Mouse (Mus musculus): ENCODE data around the gene E130116L18Rik. TPM values are rescaled to one million over a fixed set of nuclear protein-coding genes. Genes with fewer than 3 reads are reported as not detected.
"Not testable (repeated sequence)": the region's sequence is repeated elsewhere in the genome, so short reads cannot be mapped to it uniquely, and the experiment has no call there.

The E130116L18Rik gene
- not detected for total RNA-seq (2021)
- long read RNA-seq, experiment 1 = 0 reads
- long read RNA-seq, experiment 2 = 0 reads

DNA sequence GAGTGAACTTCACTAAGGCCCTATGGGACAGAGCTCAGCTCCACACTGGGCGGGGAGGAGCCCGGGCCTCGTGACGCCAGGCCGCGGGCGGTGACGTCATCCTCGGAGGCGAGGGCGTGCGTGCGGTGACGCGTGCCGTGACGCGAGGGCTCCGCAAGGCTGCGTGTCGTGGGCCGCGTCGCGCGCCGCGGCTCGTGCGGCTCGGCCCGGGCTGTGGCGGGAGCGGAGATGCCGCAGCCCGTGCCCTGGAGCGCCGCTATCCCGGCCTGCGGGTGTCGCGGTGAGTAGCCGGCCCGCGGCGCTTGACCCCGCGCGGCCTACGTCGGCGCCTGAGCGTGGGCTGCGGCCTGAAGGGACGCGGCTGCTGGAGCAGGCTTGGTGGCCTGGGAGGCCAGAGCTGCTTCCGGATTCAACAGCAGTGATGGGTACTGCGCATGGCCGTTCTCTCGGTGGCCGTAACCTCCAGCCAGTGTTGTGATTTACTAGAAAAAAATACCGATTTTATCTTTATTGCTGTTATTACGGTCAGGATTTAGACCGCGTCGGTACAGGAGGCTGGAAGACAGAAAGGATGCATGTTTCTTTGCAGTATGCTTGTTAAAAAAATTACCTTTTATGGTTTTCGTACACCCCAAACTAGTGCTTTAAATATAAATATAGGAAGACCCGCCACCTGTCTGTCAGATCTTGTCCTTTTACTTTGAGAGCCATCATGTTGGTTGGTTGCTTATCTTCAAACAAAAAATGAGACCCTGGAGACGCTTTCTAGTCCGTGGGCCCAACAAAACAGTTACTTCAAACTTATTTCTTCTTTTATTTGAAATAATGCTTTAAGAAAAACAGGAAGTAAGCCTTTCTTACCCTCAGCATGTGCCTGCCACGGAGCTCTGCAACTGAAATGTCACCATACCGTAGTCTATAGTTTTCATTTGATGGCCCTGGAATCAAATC is at the start of gene E130116L18Rik:
Gene E130116L18Rik (minus strand): TSS at position 402 of the 951 bp plus-strand sequence.
- intact Hi-C loops (cut with DNase I) = no loop called here
- DNase-seq = peak; percentile 76

DNA sequence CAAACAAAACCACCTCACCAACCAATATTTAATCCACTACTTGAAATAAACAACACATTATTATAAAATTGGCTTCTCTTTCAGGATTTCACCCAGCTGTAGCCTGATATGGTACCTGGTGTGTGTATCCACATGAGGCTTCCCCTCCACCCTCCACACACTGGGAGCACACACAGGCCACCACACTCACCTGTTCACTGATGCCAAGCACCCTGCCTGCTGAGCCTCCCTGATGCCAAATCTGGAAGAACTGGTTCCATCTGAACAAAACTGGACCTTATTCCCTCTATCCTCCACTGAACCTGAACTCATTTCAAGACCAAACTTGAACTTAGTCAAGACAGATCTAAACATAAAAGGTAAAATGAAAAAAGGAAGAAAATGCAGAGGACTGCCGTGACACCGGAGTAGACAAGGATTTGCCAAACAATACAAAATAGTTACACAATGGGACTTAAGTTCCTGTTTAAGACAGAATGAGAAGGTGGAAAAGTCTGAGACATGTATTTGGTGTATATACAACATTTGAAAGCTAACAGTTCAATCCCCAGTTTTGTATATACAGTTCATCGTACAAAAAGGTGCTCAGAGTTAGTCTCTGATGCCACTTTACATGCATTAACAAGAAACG is 45.4 kb upstream of the E130116L18Rik start:
- intact Hi-C loops (cut with DNase I) = no loop called here
- DNase-seq = no peak

DNA sequence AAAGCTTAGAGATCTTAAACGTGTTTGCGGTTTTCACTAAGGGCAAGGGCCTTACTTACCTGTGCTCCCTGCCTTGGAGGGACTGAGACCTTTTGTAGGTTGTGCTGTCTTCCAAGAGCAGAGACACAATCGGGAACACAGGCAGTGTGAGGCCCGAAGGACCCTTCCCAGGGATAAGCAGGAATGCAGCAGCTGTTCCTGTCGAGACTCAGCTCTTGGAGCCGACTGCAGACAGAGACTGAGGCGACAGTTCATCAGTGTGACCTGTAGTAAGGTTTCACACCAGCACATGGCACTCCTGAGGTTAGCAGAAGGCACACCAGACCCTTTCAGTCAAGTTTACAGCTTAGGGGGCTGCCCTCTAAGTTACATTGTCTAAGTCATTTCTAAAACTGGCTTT is 39.3 kb upstream of the E130116L18Rik start:
- DNase-seq = no peak
- intact Hi-C loops (cut with DNase I) = no loop called here

DNA sequence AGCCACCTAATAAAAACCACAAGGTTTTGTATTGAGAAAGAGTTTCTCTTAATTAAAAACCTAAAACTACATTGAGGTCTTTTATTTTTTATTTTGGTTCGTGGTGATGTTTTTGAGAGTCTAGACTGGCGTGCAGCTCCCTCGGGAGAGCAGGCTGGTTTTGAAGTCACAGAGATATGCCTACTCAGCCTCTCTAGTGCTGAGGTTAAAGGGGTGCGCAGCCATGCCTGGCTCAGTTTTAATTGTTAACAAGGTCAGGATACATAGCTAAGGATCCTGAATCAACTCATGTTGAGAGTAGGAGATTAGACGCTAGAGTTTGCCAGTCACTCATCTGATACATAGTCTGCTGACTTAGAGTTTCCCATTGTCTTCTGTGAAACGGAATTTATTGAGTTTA is 38.5 kb upstream of the E130116L18Rik start:
- DNase-seq = no peak
- intact Hi-C loops (cut with DNase I) = no loop called here

DNA sequence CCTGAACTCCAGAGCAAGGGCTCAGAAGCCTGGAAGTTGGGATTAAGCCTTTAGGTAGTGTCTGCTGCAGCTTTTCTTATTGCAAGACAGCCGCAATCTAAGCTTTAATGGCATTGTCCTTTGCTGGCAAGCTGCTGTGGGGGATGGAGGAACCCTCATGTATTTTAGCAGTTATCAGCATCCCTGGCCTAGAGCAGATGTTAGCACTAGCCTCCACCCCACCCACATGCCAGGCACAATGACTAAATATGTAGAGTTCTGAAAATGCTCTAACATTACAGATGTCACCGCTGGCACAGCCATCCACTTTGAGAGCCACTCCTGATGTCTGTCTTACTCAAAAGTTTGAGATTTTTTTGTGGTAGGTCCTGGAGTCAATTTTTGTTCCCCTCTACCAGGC is 33.7 kb upstream of the E130116L18Rik start:
- intact Hi-C loops (cut with DNase I) = no loop called here
- DNase-seq = no peak

DNA sequence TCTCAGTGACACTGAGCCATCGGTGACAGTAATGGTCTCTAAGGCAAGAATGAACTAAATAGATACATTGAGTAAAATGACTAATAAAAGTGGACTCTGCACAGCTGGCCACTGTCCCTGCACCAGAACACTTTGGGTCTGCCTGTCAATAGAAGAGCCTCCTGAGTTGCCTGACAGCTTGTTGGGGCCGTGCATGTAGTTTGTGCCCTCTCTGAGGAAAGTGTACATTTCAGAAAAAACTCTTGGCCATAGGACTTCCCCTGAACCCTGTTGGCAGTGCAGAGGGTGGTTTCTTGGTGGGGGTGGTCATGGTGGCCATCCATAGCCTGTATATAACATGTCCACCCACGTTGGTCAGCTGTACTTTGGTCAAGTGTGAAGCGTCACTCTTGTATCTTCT is 31.5 kb upstream of the E130116L18Rik start:
- intact Hi-C loops (cut with DNase I) = no loop called here
- DNase-seq = no peak

DNA sequence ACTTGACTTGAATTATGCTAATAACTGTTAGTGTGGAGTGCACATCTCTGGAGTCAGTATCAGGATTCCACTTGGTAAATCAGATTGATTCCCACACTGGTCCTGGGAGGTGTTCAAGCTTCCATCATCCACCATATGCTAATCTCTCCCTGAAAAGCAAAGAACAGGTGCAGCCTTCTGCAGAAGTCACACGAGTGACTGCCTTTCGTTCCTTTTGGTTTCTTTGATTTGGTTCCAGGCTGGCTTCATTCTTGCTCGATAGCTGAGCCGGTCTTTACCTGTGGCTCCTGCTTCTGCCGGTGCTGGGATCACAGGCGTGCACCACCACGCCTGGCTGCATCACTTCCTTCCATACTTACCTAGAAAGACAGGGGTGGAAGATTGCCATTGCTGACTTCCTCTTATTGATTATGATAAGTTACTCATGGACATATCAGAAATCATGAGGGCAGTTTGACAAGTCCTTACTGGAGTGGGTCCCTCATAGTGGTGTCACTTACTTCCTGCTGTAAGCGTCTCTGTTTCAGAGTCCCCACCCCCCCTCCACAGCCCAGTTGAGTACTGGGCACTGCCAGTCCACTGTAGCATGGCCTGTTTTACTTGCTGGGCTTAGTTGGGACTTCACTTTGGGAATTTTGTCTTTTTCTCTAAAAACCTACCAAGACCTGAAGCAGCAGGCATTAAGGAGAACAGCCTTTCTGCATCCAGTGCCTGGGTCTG is 30.0 kb upstream of the E130116L18Rik start:
- intact Hi-C loops (cut with DNase I) = no loop called here
- DNase-seq = no peak

DNA sequence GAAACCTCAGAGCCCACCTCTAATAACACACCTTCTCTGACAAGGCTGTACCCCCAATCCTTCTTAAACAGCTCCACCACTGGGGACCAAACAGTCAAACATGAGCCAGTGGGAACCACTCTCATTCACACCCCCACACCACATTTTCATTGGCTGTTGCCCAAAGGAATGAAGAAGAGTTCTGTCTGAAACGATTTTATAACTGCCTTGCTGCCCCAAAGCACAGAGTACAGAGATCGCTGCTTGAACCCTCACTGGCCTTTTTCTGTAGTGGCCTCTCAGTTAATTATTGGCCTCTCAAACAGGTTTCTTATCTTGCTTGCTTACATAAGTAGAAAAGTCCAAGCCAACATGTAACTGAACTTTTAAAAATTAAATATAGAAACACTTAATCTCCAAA is 29.5 kb upstream of the E130116L18Rik start:
- no peak for DNase-seq
- intact Hi-C loops (cut with DNase I) = no loop called here

DNA sequence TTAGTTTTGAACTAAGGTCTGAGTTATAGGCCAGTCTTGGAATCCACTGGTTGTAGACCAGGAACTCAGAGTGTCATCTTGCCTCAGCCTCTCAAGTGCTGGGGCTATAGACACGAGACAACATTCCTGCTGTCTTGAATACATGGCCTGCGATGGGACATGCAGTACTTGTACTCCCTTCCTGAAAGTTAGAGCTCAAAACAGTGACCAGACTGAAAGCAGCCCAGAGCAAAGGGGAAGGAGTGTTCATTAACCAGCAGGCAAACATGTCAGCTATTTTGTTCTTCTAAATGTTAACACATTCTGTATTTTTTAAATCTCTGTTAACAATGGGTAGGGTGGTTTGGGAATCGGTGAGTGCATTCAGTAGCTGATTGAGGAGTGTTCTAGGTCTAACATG is 24.1 kb upstream of the E130116L18Rik start:
- intact Hi-C loops (cut with DNase I) = no loop called here
- DNase-seq = no peak

DNA sequence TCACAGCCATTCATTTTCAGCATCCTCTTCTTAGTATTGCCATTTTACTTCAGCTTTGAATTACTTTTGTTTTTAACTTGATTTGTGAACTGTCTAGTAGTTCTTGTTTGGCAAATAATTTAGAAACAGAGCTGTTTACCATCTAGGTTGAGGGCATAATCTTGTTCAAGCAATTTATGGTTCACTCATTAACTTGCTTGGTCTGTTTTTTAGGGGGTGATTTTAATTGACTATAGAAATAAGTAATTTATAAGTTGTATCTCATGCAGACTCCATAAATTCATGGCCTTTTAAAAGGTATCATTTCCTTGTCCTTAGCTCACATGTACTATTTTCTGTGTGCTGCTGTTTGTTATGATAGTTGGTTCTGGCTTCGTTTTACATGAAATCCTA is 23.5 kb upstream of the E130116L18Rik start:
- DNase-seq = no peak
- intact Hi-C loops (cut with DNase I) = no loop called here

DNA sequence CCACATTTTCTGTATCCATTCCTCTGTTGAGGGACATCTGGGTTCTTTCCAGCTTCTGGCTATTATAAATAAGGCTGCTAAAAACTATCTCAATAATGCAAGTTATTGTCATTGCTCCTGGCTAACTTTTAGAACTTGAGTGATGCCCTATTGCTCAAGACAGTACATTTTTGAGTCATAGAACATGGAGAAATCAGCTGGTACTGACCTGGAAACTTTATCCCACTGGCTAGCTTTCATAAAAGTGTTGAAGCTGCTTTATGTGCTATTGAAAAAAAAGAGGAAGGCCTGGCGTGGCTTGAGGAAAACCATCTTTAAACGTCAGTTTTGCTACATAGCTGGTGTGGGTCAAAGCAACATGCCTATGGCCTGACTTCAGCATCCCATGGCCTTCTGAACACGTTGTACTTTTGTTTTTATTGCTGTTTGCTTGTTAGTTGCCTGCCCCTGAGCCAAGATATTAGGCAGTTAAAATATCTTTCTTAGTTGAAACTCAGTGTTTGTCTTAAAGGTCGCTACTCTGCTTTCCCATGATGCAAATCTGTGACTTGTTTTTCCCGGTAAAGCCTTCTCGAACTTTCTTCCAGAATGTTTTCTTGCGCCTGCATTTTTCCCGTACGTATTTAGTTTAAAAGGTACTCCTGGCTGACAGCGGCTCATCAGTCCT is 23.0 kb upstream of the E130116L18Rik start:
- intact Hi-C loops (cut with DNase I) = no loop called here
- no peak for DNase-seq

DNA sequence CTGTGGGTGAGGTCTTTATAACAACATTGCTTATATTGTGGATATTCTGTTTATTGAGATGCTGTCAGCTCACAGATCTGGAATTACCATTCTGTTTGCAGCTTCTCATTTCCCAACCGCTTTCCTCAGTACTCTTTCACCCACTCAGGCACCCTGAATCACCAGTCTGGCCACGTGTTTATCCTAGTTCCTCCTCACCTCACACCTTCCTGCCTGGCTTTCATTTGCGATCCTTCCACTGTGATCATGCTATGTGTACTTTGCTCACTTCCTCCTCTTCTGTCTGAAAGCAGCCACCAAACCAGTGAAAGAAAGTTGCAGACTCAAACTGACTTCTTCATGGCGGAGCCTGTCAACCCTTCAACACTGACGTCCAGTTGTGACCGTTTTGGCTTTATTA is 20.1 kb upstream of the E130116L18Rik start:
- no peak for DNase-seq
- intact Hi-C loops (cut with DNase I) = no loop called here

DNA sequence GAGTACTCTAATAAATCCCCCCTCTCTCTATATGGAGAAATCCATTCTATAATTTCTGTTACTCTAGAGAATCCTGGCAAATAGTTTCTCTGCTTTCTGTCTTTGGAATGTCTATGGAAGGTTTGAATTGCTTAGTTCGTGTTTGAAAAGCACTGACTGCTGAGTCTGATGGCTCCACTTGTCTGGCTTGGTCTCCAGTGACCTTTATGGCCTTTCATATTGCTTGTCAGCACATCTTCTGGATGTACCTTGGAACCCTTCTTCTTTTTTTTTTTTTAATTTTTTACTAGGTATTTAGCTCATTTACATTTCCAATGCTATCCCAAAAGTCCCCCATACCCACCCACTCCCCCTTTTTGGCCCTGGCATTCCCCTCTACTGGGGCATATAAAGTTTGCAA is 1.4 kb upstream of the E130116L18Rik start:
- DNase-seq; intact Hi-C loops (cut with DNase I): not testable (repeated sequence)

DNA sequence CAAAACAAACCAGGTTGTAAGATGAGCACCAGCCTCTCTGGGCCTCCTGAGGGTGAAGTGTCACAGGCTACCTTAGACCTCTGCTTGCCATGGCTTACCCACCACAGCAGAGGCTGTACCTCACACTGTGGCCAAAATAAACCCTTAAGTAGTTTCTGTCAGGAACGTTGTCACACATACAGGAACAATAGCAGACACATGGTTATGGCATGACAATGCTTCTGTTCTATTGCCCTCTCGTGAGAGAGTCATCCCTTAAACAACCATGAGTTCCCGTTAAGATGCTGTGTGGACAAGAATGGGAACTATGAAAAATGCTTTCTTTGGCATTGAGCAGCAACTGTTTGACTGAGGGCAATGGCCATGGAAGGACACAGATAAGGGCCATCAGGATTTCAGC is 1.3 kb downstream of the E130116L18Rik start, which contains the start of gene Galnt11:
Gene Galnt11 (plus strand): TSS at position 301 of the 400 bp plus-strand sequence.
- intact Hi-C loops (cut with DNase I) = no loop called here
- DNase-seq = no peak

DNA sequence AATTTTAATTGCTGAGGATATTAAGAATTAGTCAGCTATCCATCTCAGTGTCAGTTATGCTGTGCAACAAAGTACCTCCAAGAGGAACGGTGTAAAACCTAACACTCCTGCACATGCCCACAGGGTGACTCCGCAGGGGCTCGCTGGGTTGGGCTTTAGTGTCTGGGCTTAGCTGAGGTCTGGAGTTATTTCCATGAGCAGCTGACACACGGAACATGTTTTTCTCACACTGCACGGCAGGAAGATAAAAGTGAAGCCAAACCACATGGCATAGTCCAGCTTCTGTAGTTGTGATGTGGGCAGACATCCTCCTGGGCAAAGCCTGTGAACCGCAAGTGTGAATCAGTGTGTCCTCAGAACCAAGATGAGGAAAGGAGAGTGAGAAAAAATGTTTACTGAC is 7.9 kb downstream of the E130116L18Rik start:
- DNase-seq = no peak
- intact Hi-C loops (cut with DNase I) = no loop called here

DNA sequence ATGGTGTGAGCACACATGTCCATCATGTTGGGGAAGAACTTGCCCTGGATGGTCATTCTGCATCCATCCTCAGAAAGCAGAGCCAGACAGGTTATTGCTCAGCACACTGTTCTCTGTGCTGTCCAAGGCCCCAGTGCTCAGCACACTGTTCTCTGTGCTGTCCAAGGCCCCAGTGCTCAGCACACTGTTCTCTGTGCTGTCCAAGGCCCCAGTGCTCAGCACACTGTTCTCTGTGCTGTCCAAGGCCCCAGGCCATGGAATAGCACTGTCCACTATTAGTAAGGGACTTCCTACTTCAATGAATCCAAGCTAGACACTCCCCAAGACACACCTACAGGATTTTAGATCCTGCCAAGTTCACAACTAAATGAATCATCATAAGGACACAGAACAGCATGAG is 9.7 kb downstream of the E130116L18Rik start:
- DNase-seq; intact Hi-C loops (cut with DNase I): not testable (repeated sequence)

DNA sequence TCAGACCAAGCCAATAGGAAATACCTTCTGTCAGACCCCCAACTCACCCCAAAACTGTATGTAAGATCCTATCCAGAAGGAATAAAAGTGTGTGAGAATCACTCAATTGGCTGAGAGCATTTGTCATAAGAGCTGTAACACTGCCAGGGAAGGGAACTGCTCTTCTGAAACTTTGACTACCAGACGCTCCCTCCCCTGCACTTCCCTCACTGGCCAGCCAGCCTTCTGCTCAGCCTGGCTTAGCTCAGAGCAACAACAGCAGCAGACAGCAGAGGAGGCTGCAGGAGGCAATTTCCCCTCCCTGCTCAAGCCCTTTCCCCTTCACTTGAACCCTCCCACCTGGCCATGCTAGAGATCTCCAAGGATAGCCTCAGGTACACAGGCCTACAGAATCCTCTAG is 11.1 kb downstream of the E130116L18Rik start:
- intact Hi-C loops (cut with DNase I) = no loop called here
- no peak for DNase-seq

DNA sequence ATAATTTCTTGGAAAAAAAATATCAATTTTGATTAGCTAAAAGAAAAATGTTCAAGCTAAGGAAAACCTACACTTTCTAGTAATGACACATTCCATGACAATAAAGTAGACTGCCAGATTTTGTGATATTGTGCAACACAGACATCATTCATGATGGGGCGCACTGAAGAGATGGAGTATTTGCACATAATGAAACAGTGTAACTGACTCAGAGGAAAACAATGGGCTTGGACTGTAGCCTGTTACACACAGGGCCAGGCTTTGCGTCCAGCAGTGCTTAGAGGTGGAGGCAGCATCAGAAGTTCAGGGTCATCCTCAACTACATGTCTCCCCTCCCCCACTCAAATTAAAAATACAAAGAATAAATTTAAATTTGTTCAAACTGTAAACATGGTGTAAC is 32.4 kb downstream of the E130116L18Rik start:
- intact Hi-C loops (cut with DNase I) = no loop called here
- no peak for DNase-seq

DNA sequence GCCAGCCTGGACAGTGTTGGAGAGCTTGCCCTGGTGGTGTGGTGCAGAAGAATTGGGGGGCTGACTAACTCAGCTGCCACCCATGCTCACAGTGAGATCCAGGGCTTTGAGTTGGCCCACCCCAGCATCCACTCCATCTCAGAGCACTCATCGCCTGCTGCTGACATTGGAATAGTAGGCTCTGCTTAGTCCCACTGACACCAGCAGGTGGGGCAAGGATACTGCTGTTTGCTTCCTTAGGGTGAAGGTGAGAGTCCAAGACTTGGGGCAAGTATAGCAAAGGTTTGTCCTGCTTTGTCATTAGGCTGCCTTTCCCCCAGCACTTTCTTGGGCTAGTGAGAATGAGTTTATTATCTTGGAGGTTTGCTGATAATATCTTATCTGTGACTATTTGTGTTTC is 34.2 kb downstream of the E130116L18Rik start:
- DNase-seq = no peak
- intact Hi-C loops (cut with DNase I) = no loop called here

DNA sequence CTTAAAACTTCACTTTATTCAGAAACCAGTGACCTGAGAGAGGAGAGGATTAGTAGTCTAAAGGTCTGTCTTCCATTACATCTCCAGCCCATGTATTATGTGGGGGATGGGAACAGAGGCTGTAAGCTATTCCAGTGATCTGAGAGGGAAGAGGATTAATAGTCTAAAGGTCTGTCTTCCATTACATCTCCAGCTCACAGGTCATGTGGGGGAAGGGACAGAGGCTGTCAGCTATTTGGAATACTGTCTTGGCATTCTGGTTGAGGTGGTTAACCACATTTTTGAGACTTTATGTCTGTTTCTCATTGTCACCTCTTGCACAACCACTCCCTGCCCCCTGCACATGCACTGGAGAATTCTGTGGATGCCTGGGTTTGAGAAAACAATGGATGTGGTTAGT is 35.2 kb downstream of the E130116L18Rik start:
- intact Hi-C loops (cut with DNase I) = no loop called here
- no peak for DNase-seq

DNA sequence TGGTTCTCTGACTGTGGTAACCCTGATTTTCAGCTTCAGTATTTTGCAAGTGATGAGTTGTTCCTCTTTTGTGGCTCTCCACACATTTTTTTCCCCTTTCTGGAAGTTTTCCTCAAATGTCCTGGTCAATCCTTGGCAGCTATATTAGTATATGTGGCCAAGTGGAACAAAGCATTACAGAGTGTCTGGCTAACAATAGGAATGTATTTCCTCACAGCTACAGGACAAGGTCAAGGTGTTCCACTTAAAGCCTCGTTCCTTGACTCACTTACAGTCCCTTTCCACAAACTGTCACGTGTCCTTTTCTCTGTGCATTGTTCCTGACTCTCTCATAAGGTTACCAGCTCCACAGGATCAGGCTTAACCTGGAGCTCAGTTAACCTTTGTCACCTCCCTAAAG is 38.4 kb downstream of the E130116L18Rik start:
- intact Hi-C loops (cut with DNase I) = no loop called here
- no peak for DNase-seq
